Mouse (Mus musculus) hindbrain, embryonic 13.5 days (tissue): ENCODE data around the gene Gm20388. TPM values are rescaled to one million over a fixed set of nuclear protein-coding genes. Genes with fewer than 3 reads are reported as not detected.
A peak's percentile ranks its signal among the peaks of the same experiment; 100 is the strongest.

Experiments
- ATAC-seq: fragments of 200-750 bp; cut with Nextera tagmentation; 2 replicates; pipeline ENCODE4 v1.8.0; 2017; ENCODE audit warnings: moderate TSS enrichment; ENCODE audit not compliant: low FRiP score
- H3K27ac ChIP-seq: fragments of 300-500 bp; sonication (generic); 2 replicates; pipeline ENCODE4 v1.5.1; 2015; ENCODE audit warnings: inconsistent platforms, mild to moderate bottlenecking, moderate library complexity
- H3K27me3 ChIP-seq: fragments of 300-500 bp; sonication (generic); 2 replicates; pipeline ENCODE4 v1.6.1; 2015; ENCODE audit warnings: mild to moderate bottlenecking, inconsistent platforms
- H3K36me3 ChIP-seq: fragments of 300-500 bp; sonication (generic); 2 replicates; pipeline ENCODE4 v1.6.1; 2015; ENCODE audit warnings: mild to moderate bottlenecking, inconsistent platforms
- H3K4me1 ChIP-seq: fragments of 300-500 bp; sonication (generic); replicated peaks from 2 replicates; pipeline ENCODE4 v1.6.1; 2015; ENCODE audit warnings: inconsistent platforms
- H3K4me2 ChIP-seq: fragments of 300-500 bp; sonication (generic); 2 replicates; pipeline ENCODE4 v1.6.1; 2015; ENCODE audit warnings: inconsistent platforms, mild to moderate bottlenecking, moderate library complexity
- H3K4me3 ChIP-seq: fragments of 300-500 bp; sonication (generic); 2 replicates; pipeline ENCODE4 v1.5.1; 2015; ENCODE audit warnings: mild to moderate bottlenecking, inconsistent platforms
- H3K9ac ChIP-seq: fragments of 300-500 bp; sonication (generic); 2 replicates; pipeline ENCODE4 v1.6.1; 2015; ENCODE audit warnings: mild to moderate bottlenecking, inconsistent platforms
- H3K9me3 ChIP-seq: fragments of 300-500 bp; sonication (generic); 2 replicates; pipeline ENCODE4 v1.6.1; 2016; ENCODE audit warnings: inconsistent platforms
- WGBS: fragments of 180-500 bp; shearing (Covaris S2); methylation state at CpG from one replicate; pipeline ENCODE4 v1.1.7; 2015; 5-methylcytosine and 5-hydroxymethylcytosine counted together
- polyA plus RNA-seq: library from polyadenylated mRNA; unstranded; fragments of >200 nt; fragmentation: Nextera tagmentation; extraction: Ambion mirVana; gene quantifications from 2 replicates; pipeline ENCODE4 v1.2.1, GENCODE M21; 2015

Gene Gm20388
- polyA plus RNA-seq, 1 experiment from 2014 or later: 1.9 TPM

- WGBS: under 1% methylated on average over 78 of the region's 79 CpGs
- peak overlapping the region; percentile 78 for H3K4me3 ChIP-seq
- H3K27ac ChIP-seq: peak overlapping the region; percentile 88
- peak; percentile 95 for ATAC-seq
- peaks cover 20% of the 10 kb centered on the region for H3K4me1 ChIP-seq
- no peaks in the 10 kb centered on the region for H3K9me3 ChIP-seq
- H3K4me2 ChIP-seq: peak overlapping the region; percentile 72
- H3K9ac ChIP-seq: peak overlapping the region; percentile 86
- 0 out of 2 replicates have a peak, but pooled peaks cover 3% of the 10 kb centered on the region for H3K36me3 ChIP-seq
- peaks cover 25% of the 10 kb centered on the region for H3K27me3 ChIP-seq
Measured at GRCm38 (mm10) chr8:123858941-123859647, 3948.5 kb downstream of the Gm20388 start.

GRCm38 (mm10) chr8:123859648-123860259 is 3949.1 kb downstream of the Gm20388 start, which contains the start of gene Ccsap:
Gene Ccsap (minus strand): TSS chr8:123860209.
- peak; percentile 75 for ATAC-seq
- peak within 1 kb of the TSS; percentile 86 for H3K9ac ChIP-seq

DNA sequence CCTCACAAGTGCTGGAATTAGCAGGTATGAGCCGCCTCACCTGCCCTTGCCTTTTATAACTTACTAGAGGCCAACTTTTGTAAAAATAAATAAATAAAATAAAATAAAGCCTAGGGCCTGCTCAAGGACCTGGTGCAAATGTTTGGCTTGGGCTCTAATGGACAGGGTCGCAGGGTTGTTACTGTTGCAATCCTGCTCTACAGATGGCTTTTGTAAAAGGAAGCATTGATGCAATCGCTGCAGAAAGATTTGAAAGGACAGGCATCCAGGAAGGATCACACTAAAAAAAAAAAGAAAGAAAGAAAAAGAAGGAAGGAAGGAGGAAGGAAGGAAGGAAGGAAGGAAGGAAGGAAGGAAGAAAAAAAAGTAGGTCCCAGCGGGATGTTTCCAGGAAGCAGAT is 3949.7 kb downstream of the Gm20388 start:
- peak overlapping the region; percentile 72 for H3K4me2 ChIP-seq
- H3K4me3 ChIP-seq: peak overlapping the region; percentile 78
- H3K36me3 ChIP-seq: no peaks in the 10 kb centered on the region
- ATAC-seq: no peak
- peaks cover 22% of the 10 kb centered on the region for H3K4me1 ChIP-seq
- no peak overlapping the region for H3K27ac ChIP-seq
- H3K9ac ChIP-seq: peak overlapping the region; percentile 86
- WGBS: 78% methylated on average over 4 of the region's 4 CpGs
- peaks cover 29% of the 10 kb centered on the region for H3K27me3 ChIP-seq
- H3K9me3 ChIP-seq: no peaks in the 10 kb centered on the region

More at GRCm38 (mm10) chr8:123859648-123860259, 3949.1 kb downstream of the Gm20388 start, which contains the start of gene Ccsap:
- Histone ChIP-seq H3K4me1 (peaks cover 22% of the 10 kb centered on the region), H3K27me3 (peaks cover 26% of the 10 kb centered on the region), H3K4me2 (peak within 1 kb of the TSS; percentile 72), H3K36me3 (0 out of 2 replicates have a peak, but pooled peaks cover under 1% of the 10 kb centered on the region), H3K27ac (peak within 1 kb of the TSS; percentile 88), H3K9me3 (no peaks in the 10 kb centered on the region), H3K4me3 (peak within 1 kb of the TSS; percentile 78)
- 1% methylated on average over 48 of the region's 48 CpGs for WGBS

DNA sequence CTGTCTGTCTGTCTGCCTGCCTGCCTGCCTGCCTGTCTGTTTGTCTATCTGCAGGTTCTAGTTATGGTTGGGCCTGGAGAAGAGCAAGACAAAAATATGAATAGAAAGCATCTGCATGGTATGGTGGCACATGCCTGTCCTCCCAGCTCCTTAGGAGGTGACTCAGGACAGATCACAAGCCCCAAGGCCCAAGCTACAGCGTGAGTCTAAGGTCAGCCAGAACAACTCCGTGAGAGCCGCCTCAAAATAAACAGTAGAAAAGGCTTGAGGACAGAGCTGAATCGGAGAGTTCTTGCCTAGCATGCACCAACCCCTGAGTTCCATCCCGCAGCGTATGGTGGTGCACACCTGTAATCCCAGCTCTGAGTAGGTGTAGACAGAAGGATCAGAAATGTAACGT is 3955.1 kb downstream of the Gm20388 start:
- WGBS: 83% methylated on average over 7 of the region's 7 CpGs
- peaks cover 7% of the 10 kb centered on the region for H3K4me1 ChIP-seq
- H3K9me3 ChIP-seq: no peaks in the 10 kb centered on the region
- no peak for ATAC-seq
- H3K27ac ChIP-seq: no peak overlapping the region
- no peak overlapping the region for H3K9ac ChIP-seq
- H3K4me3 ChIP-seq: no peak overlapping the region
- H3K4me2 ChIP-seq: no peak overlapping the region
- peaks cover 23% of the 10 kb centered on the region for H3K27me3 ChIP-seq
- no peaks in the 10 kb centered on the region for H3K36me3 ChIP-seq

DNA sequence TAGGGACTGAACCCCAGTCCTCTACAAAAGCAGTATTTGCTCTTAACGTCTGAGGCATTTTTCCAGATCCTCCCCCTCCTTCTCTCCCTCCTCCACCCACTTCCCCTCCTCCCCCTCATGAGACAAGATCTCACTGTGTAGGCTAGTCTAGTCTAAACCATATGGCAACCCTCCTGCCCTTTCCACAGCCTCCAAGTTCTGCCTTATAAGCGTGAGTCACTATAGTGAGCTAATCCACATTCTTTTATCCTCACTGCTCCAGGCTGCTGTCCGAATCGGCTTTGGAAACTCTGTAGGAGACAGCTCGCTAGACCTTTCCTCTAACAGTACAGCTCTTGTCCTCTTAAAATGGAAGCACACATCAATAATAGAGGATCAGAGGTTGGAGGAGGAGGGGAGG is 3956.3 kb downstream of the Gm20388 start:
- 38% methylated on average over 5 of the region's 5 CpGs for WGBS
- ATAC-seq: no peak

GRCm38 (mm10) chr8:123872048-123872447 is 3961.4 kb downstream of the Gm20388 start:
- ATAC-seq: no peak
- Histone ChIP-seq H3K4me3 (no peak overlapping the region), H3K27me3 (no peaks in the 10 kb centered on the region), H3K9ac (no peak overlapping the region), H3K36me3 (no peaks in the 10 kb centered on the region), H3K4me1 (0 out of 2 replicates have a peak, but pooled peaks cover under 1% of the 10 kb centered on the region), H3K27ac (no peak overlapping the region), H3K9me3 (no peaks in the 10 kb centered on the region), H3K4me2 (no peak overlapping the region)
- WGBS: 78% methylated on average over 9 of the region's 9 CpGs

More for the DNA sequence above, 3956.3 kb downstream of the Gm20388 start:
- Histone ChIP-seq H3K4me1 (peaks cover 7% of the 10 kb centered on the region), H3K9me3 (no peaks in the 10 kb centered on the region), H3K9ac (no peak overlapping the region), H3K4me3 (no peak overlapping the region), H3K36me3 (no peaks in the 10 kb centered on the region), H3K27ac (no peak overlapping the region), H3K27me3 (peaks cover 14% of the 10 kb centered on the region), H3K4me2 (no peak overlapping the region)

- no peak overlapping the region for H3K4me2 ChIP-seq
- no peak overlapping the region for H3K4me3 ChIP-seq
- no peak overlapping the region for H3K27ac ChIP-seq
- no peaks in the 10 kb centered on the region for H3K9me3 ChIP-seq
- H3K27me3 ChIP-seq: no peaks in the 10 kb centered on the region
- WGBS: 90% methylated on average over 6 of the region's 6 CpGs
- H3K36me3 ChIP-seq: no peaks in the 10 kb centered on the region
- H3K9ac ChIP-seq: no peak overlapping the region
- H3K4me1 ChIP-seq: no peaks in the 10 kb centered on the region
- no peak for ATAC-seq
Measured at GRCm38 (mm10) chr8:123873364-123873763, 3962.7 kb downstream of the Gm20388 start.

DNA sequence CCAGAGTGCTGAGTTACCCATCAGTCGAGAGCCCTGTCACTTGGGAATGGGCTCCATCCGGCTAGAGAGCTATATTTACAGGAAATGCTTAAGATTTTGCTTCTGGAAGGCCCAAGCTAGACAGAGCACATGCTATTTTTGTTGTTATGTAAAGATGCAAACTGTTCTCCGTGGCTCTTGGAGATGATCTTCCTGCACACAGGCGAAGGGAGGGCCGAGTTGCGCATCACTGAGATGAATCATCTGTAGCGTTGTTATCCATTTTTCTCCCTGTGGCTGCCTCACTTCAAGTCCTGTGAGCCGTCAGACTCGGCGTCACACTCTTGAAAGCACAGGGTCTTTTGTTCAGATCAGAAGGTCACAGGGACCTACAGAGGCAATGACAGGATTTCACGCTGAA is 3963.7 kb downstream of the Gm20388 start:
- WGBS: 85% methylated on average over 11 of the region's 11 CpGs
- no peak for ATAC-seq
- no peak overlapping the region for H3K27ac ChIP-seq

DNA sequence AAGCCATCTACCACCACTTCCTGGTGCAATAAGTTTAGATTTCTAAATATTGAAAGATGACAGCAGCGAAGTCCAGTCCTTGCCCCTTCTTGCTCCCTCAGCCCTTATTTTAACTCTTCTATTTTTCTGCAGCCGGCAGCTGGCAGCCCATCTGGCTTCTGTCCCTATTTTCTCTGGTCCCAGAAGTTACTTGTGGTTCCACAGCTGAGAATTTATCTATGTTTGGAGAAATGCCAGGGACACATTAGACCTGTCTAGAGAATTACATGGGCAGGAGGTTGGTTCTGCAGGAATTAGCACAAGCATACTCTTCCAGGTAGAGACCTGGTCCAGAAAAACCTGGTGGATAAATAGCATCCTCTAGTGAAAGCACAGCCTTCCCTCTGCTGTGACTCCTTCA is 3967.2 kb downstream of the Gm20388 start:
- no peak for ATAC-seq
- no peak overlapping the region for H3K4me3 ChIP-seq
- H3K4me2 ChIP-seq: no peak overlapping the region
- H3K27me3 ChIP-seq: 0 out of 2 replicates have a peak, but pooled peaks cover 4% of the 10 kb centered on the region
- H3K36me3 ChIP-seq: no peaks in the 10 kb centered on the region
- no peaks in the 10 kb centered on the region for H3K9me3 ChIP-seq
- 64% methylated on average over 2 of the region's 2 CpGs for WGBS
- H3K4me1 ChIP-seq: 0 out of 2 replicates have a peak, but pooled peaks cover 8% of the 10 kb centered on the region
- no peak overlapping the region for H3K27ac ChIP-seq
- no peak overlapping the region for H3K9ac ChIP-seq

More for the DNA sequence above, 3963.7 kb downstream of the Gm20388 start:
- no peak overlapping the region for H3K4me2 ChIP-seq
- H3K9me3 ChIP-seq: no peaks in the 10 kb centered on the region
- no peaks in the 10 kb centered on the region for H3K36me3 ChIP-seq
- no peaks in the 10 kb centered on the region for H3K27me3 ChIP-seq
- H3K9ac ChIP-seq: no peak overlapping the region
- no peak overlapping the region for H3K4me3 ChIP-seq
- H3K4me1 ChIP-seq: no peaks in the 10 kb centered on the region

GRCm38 (mm10) chr8:123880271-123880670 is 3969.6 kb downstream of the Gm20388 start:
- no peaks in the 10 kb centered on the region for H3K9me3 ChIP-seq
- no peak for ATAC-seq
- no peak overlapping the region for H3K9ac ChIP-seq
- 0 out of 2 replicates have a peak, but pooled peaks cover 6% of the 10 kb centered on the region for H3K27me3 ChIP-seq
- WGBS: 59% methylated on average over 10 of the region's 10 CpGs
- no peaks in the 10 kb centered on the region for H3K36me3 ChIP-seq
- no peak overlapping the region for H3K27ac ChIP-seq
- H3K4me1 ChIP-seq: peaks cover 24% of the 10 kb centered on the region
- H3K4me2 ChIP-seq: no peak overlapping the region
- no peak overlapping the region for H3K4me3 ChIP-seq

GRCm38 (mm10) chr8:123880821-123881350 is 3970.2 kb downstream of the Gm20388 start:
- 63% methylated on average over 4 of the region's 4 CpGs for WGBS
- Histone ChIP-seq H3K27ac (no peak overlapping the region), H3K4me3 (no peak overlapping the region), H3K9me3 (no peaks in the 10 kb centered on the region), H3K36me3 (no peaks in the 10 kb centered on the region), H3K27me3 (0 out of 2 replicates have a peak, but pooled peaks cover 9% of the 10 kb centered on the region), H3K4me1 (peaks cover 25% of the 10 kb centered on the region), H3K9ac (no peak overlapping the region), H3K4me2 (no peak overlapping the region)
- no peak for ATAC-seq

DNA sequence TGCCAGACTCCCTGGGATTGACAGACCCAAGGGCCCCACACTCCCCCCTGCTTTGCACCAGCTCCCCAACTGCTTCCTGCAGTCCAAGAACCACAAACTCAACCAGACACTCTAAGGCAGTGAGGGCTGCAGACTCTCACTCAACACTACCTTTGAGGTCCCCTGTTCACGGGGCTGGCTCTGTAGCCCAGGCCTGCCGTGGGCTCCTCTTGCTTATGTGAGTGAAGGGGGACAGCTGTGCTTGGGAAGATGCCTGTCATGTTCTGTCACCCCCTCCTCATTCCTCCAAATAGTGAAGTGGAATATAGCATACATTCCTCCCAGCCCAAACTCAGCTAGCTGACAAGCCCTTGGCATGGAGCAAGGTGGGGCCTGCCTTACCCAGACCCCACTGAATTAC is 3971.8 kb downstream of the Gm20388 start:
- no peak overlapping the region for H3K9ac ChIP-seq
- WGBS: 83% methylated on average over 2 of the region's 2 CpGs
- no peaks in the 10 kb centered on the region for H3K9me3 ChIP-seq
- H3K27me3 ChIP-seq: peaks cover 21% of the 10 kb centered on the region
- no peak overlapping the region for H3K4me3 ChIP-seq
- H3K4me1 ChIP-seq: peaks cover 25% of the 10 kb centered on the region
- no peak overlapping the region for H3K27ac ChIP-seq
- no peak overlapping the region for H3K4me2 ChIP-seq
- no peaks in the 10 kb centered on the region for H3K36me3 ChIP-seq
- ATAC-seq: no peak
